Mouse (Mus musculus): ENCODE results near the gene Tspan32.

DNA sequence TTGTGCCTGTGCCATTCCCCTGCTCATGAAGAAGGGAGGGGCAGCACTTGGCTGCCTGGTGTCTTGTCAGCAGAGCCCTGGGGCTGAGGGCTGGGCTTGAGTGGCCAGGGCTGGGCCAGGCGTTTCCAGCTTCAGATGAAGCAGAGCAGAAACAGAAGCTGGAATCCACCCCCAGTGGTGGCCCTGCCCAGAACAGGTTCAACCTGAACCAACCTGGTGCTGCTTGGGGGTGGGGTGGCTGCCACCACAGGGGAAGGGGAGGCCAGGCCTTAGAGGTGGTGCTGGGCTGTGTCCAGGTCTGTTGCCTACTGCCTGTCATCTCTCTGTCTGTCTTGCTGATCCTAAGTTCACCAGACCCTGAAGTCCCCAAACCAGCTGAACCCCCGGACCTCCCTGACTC lies 48.8 kb upstream of the Tspan32 start:
- no peak for TF ChIP-seq POLR2A (IDR thresholded peaks at IDR 0.05; ENCODE audit: low read depth, low read length)
- no peak for TF ChIP-seq CTCF (IDR thresholded peaks at IDR 0.05; ENCODE audit: extremely low read depth, insufficient read length, insufficient replicate concordance, low read depth, low read length)
